Mouse (Mus musculus): Measurements from ENCODE around the gene Pou2f2. TPM values are rescaled to one million over a fixed set of nuclear protein-coding genes. Genes with fewer than 3 reads are reported as not detected.

Pou2f2 gene
- total and polyA plus RNA-seq, 3 experiments: 8.9 to 102 (median 46.1) TPM

DNA sequence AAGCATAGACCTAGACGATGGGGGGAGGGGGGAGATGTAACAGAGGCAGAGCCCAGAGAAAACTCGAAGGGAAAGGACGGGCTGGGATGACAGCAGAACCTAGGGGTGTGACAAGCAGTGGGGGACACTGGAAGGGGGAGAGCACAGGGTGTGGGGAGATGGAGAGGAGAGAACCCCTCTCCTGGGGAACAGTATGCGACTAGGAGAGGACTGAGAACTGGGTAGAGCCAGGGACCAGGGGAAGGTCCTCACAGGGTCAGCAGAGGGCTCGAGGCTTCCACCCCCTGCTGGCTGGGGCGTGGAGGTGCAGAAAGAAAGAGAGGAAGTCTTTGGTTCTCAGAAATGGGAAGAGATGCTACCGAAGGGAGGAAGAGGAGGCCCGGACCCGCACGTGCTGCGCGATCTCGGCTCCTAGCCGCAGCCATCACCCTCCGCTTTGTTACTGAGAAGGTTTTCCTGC is 1.8 kb upstream of the Pou2f2 start (continued):
- TF ChIP-seq MYC (IDR thresholded peaks at IDR 0.05; ENCODE audit: low read depth, low read length) (peak; percentile 44; the same call in 1 of the 2 replicates), CTCF (conservative IDR thresholded peaks at IDR 0.05 in 1 of 2, IDR thresholded peaks at IDR 0.05 in 1 of 2; ENCODE audit: low read depth in 2 of 2, low read length in 2 of 2) (peak; percentile 47 to 84), HCFC1 (IDR thresholded peaks at IDR 0.05; ENCODE audit: low read depth, low read length) (no peak), MAZ (IDR thresholded peaks at IDR 0.05; ENCODE audit: low read depth, low read length) (no peak), RAD21 (IDR thresholded peaks at IDR 0.05; ENCODE audit: low read depth, low read length) (peak; percentile 55), UBTF (IDR thresholded peaks at IDR 0.05; ENCODE audit: low read depth, low read length) (no peak), JUND (conservative IDR thresholded peaks at IDR 0.05; ENCODE audit: low read depth, low read length) (no peak)

- Histone ChIP-seq H3K79me2 (replicated peaks; ENCODE audit: control insufficient read depth, extremely low read depth, insufficient read depth, poor library complexity, severe bottlenecking) (no peaks in the 10 kb centered on the region), H3K36me3 (replicated peaks in 1 of 2; ENCODE audit: control insufficient read depth in 1 of 2, insufficient read depth in 1 of 2, low read length in 1 of 2) (no peaks in the 10 kb centered on the region), H3K4me3 (replicated peaks in 1 of 3; ENCODE audit: low read depth in 2 of 3, low read length in 2 of 3, poor library complexity in 1 of 3) (peak overlapping the region in 2 of 3 experiments; percentile 23 to 60), H3K4me1 (ENCODE audit: control insufficient read depth in 1 of 2, insufficient read depth in 2 of 2) (peaks cover 7 to 37% of the 10 kb centered on the region in 2 experiments; a peak in 3 of 4 replicates), H3K4me2 (ENCODE audit: insufficient read depth, low read depth, poor library complexity, severe bottlenecking) (peak overlapping the region; percentile 88), H3K9ac (ENCODE audit: insufficient read depth, low read depth) (peak overlapping the region; percentile 15), H3K9me3 (replicated peaks; ENCODE audit: low read length) (no peaks in the 10 kb centered on the region), H3K27me3 (replicated peaks) (peaks cover 61% of the 10 kb centered on the region), H3K27ac (ENCODE audit: insufficient read depth, low read depth) (no peak overlapping the region)
- dilution Hi-C loops (cut with MboI; ENCODE audit: extremely low pct_ligation_motif_present, extremely low pct_unique_long_range_greater_than_20kb, low sequenced_read_pairs): no loop called here
- DNase-seq (ENCODE audit: extremely low read depth): no peak
- in situ Hi-C loops (cut with MboI; ENCODE audit: low pct_ligation_motif_present, low pct_unique_long_range_greater_than_20kb, low sequenced_read_pairs): loop anchor here (5.0 to 10.0 kb wide), 2 partner anchors 48 to 94 kb away; no protein-coding TSS in a partner anchor
- TF ChIP-seq CHD2 (IDR thresholded peaks at IDR 0.05; ENCODE audit: low read length): no peak
- TF ChIP-seq GABPA (IDR thresholded peaks at IDR 0.05; ENCODE audit: insufficient replicate concordance, low read depth, low read length): no peak
- no peak for TF ChIP-seq MEF2A (IDR thresholded peaks at IDR 0.05; ENCODE audit: borderline replicate concordance, low read depth, low read length)
- TF ChIP-seq IRF4 (IDR thresholded peaks at IDR 0.05; ENCODE audit: low read depth, low read length): no peak
- TF ChIP-seq NRF1 (IDR thresholded peaks at IDR 0.05; ENCODE audit: low read depth, low read length): no peak
- no peak for TF ChIP-seq E2F4 (IDR thresholded peaks at IDR 0.05; ENCODE audit: insufficient replicate concordance, low read depth, low read length)
- no peak for TF ChIP-seq POLR2A (IDR thresholded peaks at IDR 0.05; ENCODE audit: low read depth, low read length)
- TF ChIP-seq POLR2AphosphoS2 (IDR thresholded peaks at IDR 0.05; ENCODE audit: low read depth, low read length): no peak
- TF ChIP-seq NELFE (IDR thresholded peaks at IDR 0.05; ENCODE audit: low read depth, low read length): no peak
- no peak for TF ChIP-seq KAT2A (IDR thresholded peaks at IDR 0.05; ENCODE audit: insufficient replicate concordance, low read length)
- no peak for TF ChIP-seq SIN3A (IDR thresholded peaks at IDR 0.05; ENCODE audit: low read length)
- TF ChIP-seq ZMIZ1 (IDR thresholded peaks at IDR 0.05; ENCODE audit: low read depth, low read length): no peak
- TF ChIP-seq MYC (IDR thresholded peaks at IDR 0.05; ENCODE audit: low read depth, low read length): no peak
- no peak for TF ChIP-seq USF2 (conservative IDR thresholded peaks at IDR 0.05; ENCODE audit: low read depth, low read length)
- TF ChIP-seq CTCF (conservative IDR thresholded peaks at IDR 0.05 in 1 of 2, IDR thresholded peaks at IDR 0.05 in 1 of 2; ENCODE audit: low read depth in 2 of 2, low read length in 2 of 2): no peak
- TF ChIP-seq PAX5 (IDR thresholded peaks at IDR 0.05; ENCODE audit: low read length): no peak
- TF ChIP-seq HCFC1 (IDR thresholded peaks at IDR 0.05; ENCODE audit: low read depth, low read length): no peak
- TF ChIP-seq USF1 (IDR thresholded peaks at IDR 0.05; ENCODE audit: low read depth, low read length): no peak
These were observed 986 bp upstream of the Pou2f2 start for GRCm38 (mm10) chr7:25180512-25180911.
